Mouse (Mus musculus) urinary bladder, postnatal 10 days (tissue): ENCODE data around the gene Txnip.
A peak's percentile ranks its signal among the peaks of the same experiment; 100 is the strongest.
"Not testable (repeated sequence)": the region's sequence is repeated elsewhere in the genome, so short reads cannot be mapped to it uniquely, and the experiment has no call there.

Source experiments
- DNase-seq: peaks from one replicate; pipeline ENCODE4 v3.0.0; 2022; ENCODE audit warnings: low spot score

Txnip gene

DNA sequence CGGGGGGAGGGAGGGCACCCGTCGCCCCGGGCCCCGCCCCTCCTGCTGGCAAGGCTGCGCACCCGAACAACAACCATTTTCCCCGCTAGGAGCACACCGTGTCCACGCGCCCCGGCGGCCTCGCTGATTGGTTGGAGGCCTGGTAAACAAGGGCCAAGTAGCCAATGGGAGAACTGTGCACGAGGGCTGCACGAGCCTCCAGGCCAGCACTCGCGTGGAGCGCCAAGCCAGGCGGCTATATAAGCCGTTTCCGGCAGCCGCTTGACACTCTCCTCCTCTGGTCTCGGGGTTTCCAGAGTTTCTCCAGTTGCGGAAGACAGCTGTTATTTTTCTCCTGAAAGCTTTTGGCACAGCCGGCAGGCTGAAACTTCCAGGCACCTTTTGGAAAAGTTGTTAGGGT is at the start of gene Txnip:
Gene Txnip, plus strand, starts transcription at position 264 of the 400 bp plus-strand sequence.
- DNase-seq = peak; percentile 99

DNA sequence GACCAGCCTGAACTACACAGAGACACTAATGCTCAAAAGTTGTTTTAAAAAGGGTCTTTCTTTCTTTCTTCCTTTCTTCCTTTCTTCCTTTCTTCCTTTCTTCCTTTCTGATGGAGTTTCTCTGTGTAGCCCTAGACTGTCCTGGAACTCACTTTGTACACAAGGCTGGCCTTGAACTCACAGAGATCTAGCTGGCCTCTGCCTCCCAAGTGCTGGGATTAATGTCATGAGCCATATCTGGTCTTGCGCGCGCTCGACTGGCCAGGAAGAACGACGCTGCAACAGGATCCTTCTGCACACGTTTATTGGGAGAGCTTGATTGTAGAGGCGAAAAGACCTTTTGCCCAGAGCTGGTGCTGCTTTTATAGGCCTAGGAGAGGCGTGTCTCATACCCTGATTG is 49.8 kb upstream of the Txnip start:
- not testable (repeated sequence) for DNase-seq

DNA sequence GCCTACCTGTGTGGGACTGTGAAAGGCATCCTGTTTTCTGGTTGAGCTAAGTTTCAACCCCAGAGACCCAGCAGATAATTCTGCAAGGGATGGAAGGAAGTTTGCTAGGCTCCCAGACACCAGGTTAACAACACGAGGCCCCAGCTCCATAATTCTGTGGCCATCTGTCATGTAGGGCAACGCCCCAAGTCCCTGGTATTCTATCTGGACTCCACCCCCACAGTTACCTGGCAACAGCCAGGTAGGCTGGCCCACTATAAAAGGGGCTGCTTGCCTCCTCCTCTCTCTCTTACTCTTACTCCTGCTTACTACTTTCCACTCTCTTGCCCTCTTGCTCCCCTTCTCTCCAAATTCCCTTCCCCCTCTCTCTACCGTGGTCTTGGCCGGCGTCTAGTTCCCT is 37.6 kb upstream of the Txnip start:
- no peak for DNase-seq

DNA sequence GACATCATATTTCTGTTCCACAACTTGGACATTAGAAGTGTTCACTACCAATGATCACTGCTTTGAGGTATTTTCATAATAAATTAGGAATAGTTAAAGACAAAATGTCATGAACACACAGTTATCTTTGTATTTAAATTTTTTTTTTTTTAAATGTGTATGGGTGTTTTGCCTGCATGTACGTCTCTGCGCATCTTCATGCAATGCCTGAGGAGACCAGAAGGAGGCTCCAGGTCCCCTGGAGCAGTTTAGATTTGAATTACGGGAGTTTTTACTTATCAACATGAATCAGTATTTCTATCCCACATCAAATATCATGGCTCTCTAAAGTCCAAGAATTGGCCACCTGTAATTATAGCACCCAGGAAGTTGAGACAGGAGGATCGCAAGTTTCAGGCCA is 35.6 kb upstream of the Txnip start:
- DNase-seq = no peak

DNA sequence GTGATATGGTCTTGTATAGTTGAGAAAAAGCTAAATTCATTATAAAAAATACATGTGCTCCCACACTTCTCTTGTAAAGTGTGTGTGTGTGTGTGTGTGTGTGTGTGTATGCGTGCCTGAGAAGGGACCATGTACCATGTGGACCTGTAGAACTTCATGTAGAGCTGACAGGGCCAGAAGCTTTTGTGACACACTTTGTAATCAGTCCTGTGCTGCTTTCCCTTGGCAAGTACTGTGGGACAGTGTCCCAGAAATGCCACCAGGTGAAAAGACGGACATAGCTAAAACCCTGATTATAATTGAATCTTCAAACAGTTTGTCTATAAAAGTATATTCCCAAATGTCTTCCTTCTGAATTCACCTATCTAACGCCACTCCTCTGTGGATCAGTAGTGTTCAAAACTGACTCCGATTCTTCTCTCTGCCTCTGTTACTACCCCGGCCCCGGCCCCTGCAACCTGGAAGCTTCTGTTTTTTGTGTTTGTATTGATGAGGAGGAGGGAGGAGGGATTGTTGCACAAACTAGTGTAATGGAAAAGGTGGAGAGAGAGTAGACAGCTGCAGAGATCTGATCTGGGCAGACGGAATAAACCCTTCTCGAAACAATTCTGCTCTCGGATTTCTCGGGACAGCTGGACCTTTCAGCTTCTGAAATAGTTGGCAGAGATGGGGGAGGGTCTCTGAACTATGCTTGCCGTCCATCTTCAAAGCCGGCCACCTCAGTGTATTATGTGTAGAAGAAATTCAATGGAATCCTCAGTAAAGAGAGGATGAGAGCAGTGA is 33.5 kb upstream of the Txnip start:
- no peak for DNase-seq

DNA sequence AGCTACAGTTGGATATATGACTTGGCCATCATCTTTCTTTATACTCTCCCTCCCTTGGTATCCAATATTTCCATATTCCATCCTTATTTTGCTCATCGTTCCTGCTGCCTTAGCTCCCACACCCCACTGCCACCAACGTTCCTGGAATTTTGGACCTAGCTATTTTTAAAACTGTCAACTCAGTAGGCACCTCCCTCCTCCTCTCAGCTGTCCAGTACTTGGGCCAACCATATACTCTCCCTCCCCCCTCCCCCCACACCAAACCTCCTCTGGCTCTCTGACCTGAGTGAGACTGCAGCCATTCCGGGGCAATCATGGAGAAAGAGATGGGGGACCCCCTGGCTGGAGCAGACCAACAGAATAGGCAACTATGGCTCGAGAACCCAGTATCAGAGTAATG is 32.8 kb upstream of the Txnip start, which contains the start of gene Hfe2:
Gene Hfe2, plus strand, starts transcription at position 259 of the 400 bp plus-strand sequence.
- no peak for DNase-seq

DNA sequence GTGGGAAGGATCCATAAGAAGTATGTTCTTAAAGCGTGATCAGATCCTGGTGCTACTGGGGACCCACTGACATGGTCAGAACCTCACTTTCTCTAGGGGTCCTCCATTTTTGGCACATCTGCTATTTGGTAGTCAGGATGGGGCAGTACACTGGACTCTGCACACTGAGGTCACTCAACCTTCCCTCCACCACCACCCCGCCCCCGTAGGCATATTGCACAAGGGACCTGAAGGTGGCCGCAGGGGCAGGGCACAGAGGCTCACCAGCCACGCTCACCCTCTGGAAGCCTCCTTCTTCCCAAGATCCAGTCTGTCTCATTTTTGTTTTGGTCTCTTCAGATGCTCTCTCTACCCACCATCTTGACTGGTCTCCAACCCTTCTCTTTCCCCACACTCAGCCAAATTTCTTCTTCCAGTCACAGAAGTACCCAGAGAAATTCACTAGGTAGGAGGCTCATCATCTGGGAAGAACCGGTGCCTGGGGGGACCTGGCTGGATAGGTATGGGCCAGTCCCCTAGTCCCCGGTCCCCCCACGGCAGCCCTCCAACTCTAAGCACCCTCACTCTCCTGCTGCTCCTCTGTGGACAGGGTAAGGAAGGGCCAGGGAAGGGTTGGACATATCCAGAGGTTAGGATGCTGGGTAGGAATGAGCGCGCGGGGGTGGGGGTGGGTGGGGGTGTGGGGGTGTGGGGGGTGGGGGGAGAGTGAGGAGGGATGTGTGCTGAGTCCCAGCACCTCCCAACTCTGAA is 31.6 kb upstream of the Txnip start:
- no peak for DNase-seq

DNA sequence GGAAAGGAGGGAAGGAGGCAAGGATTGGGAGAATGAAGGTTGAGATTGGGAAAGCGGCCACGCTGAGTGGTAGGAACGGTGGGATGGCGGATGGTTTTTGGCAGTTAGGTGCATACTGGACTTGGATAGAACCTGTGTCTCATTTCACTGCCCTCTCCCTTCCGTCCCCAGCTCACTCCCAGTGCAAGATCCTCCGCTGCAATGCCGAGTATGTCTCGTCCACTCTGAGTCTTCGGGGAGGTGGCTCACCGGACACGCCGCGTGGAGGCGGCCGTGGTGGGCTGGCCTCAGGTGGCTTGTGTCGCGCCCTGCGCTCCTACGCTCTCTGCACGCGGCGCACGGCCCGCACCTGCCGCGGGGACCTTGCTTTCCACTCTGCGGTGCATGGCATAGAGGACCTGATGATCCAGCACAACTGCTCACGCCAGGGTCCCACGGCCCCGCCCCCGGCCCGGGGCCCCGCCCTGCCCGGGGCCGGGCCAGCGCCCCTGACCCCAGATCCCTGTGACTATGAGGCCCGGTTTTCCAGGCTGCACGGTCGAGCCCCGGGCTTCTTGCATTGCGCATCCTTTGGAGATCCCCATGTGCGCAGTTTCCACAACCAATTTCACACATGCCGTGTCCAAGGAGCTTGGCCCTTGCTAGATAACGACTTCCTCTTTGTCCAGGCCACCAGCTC is 30.8 kb upstream of the Txnip start:
- DNase-seq = no peak

DNA sequence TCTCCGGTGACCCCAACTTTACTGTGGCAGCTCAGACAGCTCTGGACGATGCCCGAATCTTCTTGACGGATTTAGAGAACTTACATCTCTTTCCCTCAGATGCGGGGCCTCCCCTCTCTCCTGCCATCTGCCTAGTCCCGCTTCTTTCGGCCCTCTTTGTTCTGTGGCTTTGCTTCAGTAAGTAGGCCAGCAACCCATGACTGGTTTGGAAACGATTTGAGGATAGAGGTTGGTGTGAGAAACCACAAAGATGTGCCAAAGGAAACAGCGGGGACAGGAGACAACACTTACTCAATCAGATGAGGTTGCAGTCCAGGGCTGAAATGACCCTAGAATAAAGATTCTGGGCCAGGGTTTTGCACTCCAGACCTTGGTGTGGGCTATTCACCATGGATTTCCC is 29.3 kb upstream of the Txnip start:
- no peak for DNase-seq

DNA sequence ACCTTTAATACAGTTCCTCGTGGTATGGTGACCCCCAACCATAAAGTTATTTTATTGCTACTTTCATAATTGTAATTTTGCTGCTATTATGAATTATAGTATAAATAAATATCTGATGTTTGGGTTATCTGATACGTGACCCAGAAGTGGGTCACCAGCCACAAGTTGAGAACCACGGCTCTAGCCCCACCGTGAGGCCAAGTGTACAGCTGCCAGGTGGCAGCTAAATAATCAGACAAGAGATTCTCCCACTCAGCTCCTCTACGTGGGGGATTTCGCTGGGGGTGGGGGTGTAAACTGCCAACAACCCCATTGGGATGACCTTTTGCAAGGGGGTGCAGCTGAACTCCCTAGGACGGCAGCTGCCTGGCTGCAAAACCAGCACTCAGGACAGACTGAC is 25.7 kb upstream of the Txnip start:
- DNase-seq = no peak

DNA sequence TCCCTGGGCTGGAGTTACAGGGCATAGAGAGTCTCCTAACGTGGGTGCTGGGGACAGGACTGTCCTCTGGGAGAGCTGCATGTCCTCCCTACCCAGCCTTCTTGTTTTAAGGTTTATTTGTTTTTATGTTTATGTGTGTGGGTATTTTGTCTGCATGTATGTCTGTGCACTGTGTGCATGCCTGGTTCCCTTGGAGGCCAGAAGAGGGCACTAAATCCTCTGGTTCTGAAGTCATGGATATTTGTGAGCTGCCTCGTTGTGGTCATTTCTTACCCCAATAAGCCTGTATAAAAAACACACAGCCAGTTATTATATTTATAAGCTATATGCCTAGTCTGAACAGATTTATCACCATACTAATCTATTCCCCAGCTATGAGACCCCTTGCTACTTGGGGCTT is 23.5 kb upstream of the Txnip start:
- no peak for DNase-seq

DNA sequence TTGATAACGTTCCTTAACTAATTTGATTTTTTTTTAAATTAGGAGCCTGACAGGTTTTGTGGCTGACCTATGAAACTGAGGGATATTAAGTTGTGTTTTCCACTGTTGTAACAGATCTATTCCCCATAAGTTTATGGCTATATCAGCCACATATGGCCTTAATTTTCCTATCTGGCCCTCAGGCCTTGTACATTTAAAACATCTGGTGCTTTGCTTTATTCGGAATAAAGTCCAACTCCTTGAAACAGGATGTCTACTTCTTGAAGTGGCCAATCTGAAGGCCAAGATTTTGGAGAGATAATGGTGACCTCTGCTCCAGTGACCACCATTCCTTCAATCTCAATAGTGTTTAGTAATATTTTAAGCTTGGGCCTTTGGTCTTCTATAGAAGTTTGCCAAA is 18.4 kb upstream of the Txnip start:
- no peak for DNase-seq

DNA sequence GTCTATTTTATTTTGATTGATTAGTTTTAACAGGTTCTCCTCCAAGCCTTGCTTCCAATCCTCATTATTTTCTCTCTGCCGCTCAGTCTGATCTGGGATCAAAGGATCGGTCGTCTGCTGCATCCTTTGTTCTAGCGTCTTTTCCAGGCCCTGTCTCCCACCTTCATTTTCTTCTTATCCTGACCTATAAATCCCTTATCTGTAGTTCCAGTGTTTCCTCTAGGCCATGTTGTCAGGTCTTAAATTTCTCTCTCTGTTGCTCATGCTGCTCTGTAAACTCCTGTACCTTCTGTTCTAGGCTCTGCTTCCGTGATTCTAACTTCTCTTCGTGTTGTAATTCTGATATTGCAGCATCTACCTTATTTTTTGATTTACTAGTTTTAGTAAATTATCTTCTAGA is 17.0 kb upstream of the Txnip start:
- DNase-seq = no peak

DNA sequence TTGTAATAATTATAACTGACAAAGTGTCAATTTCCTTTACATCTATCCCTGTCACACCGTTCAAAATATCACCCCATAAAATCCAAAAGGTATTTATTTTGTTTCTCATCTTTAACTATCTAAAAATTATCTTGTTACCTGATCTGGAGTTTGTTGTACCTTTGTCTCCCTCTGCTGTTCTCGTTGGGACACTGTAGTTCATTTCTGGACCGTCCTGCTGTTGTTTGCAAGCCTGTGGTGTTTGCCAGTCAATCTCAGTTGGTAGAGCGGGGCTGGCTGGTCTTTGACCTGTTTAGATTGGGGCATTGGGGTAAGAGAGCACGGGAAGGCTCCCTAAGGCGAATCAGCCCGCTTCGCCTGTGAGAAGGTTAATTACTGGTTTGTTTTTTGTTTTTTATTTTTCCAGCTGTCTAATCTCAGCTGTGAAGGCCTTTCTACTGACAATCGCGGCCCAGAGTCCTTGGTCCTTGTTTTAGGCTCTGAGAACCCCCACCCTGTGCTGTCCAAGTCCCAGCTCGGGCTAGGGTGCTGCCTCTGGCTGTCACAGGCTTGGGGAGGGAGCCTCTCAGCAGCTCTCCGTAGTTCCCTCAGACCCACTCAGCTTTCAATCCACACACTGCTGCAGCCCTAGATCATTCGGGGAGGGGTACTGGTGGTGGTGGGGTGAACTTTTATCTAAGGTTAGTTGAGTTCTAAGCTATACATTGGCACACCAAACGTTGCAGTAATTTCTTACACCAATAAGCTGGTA is 16.3 kb upstream of the Txnip start:
- no peak for DNase-seq

DNA sequence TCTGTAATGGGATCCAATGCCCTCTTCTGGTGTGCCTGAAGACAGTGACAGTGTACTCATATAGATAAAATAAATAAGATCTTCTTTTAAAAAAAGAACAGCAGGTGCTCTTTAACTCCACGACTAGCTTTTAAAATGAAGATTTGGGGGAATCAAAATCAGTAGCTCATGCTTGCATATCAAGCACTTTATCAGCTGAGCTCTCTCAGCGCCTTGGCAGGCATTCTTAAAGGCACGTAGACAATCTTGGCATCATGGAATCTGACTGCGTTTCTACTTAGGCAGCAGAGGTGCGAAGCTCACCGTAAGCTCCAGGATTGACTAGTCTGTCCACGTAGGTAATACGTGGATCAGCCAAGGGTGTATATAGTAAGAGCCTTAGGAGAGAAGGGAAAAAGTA is 15.2 kb upstream of the Txnip start:
- no peak for DNase-seq

DNA sequence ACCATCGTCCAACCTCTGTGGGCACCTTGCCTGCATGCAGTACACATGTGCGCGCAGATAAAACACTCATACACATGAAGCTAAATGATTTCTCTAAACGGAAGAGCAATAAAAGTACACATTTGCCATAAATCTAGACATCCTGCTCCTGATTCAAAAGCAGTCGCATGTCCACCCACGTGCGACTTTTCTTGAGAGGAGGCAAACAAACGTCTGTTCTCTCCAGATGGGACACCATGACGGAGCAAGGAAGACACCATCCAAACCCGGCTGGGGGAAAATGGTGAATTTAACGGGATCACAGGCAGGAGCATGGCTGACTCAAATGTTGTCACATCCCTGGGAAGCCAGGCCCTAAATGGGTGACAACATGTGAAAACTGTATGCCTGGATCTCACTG is 14.4 kb upstream of the Txnip start:
- DNase-seq = no peak

DNA sequence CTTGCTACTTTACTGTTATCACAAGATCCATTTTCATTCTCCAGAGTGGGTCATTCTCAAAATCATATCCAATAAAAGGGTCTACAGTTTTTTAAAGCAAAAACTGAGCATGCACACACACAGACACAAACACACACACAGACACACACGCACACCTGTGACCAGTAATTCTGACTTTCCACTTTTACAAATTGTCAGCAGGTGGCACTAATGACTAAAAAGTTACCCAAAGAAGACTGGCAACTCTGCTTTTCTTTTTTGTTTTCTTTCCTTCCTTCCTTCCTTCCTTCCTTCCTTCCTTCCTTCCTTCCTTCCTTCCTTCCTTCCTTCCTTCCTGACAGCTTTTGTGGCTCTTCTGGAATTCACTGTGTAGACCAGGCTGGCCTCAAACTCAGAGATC is 12.2 kb upstream of the Txnip start:
- DNase-seq = no peak

DNA sequence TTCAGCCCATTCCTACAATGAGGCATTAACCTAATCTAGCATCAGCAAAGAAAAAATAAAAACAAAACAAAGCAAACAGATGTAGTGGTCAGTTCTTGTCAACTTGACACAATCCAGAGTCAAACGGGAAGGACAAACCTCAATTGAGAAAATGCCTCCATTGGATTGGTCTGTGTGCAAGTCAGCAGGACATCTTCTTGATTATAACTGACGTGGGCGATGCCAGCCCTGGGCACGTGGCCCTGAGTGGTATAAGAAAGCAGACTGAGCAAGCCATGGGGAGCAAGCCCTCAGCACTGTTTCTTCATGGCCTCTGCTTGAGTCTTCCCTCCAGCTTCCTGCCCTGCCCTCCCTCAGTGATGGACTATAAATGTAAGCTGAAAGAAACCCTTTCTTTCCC is 10.9 kb upstream of the Txnip start:
- DNase-seq = no peak

DNA sequence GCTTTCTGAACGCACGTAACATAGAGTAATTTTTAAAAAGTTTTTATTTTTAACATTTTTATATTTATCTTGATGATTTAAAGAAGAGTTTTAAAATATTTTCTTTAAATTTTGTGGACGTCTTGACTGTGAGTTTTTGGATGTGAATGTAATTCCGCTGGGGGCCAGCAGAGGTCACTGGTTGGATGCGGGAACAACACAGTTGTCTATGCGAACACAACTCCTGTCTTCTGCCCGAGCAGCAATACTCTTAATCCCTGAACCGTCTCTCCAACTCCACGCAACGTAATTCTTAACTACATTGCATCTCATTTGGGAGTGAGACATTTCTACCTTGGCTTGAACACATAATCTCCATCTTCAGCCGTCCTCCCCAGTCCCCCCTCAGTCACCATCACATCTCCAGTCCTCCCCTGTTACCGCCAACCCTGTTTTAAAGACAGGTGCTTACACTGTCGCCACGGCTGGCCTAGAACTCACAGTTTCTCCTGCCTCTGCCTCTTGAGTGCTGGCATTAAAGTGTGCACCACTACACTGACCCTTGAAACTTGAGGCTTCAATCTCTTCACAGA is 10.3 kb upstream of the Txnip start:
- no peak for DNase-seq

DNA sequence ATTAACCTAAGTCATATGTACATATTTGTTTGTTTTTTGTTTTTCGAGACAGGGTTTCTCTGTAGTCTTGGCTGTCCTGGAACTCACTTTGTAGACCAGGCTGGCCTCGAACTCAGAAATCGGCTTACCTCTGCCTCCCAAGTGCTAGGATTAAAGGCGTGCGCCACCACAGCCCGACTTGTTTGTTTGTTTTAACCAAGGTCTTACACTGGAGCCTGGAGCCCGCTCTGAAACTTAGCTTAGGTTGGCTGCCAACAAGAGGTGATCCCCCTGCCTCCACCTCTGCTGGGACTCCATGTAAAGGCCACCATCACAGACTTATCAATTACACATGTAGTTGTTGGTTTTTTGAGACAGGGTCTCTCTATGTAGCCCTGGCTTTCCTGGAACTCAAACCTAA is 8.9 kb upstream of the Txnip start:
- DNase-seq = no peak

DNA sequence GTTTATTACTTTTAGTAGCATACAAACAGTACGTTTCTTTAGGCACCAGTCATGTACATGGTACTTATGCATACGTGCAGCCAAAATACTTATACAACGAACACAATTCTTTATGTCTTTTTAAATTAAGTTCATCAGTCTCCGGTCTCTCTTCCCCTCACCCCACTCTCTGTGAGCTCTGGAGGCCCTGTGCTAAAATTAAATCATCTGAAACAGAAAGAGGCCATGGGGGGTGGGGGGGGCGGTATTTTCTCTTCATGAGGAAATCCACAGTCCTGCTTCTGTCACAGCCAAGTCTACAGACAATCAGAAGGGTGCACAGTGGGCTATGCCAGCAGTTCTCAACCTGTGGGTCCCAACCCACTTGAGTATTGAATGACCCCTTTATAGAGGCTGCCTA is 8.4 kb upstream of the Txnip start:
- no peak for DNase-seq

DNA sequence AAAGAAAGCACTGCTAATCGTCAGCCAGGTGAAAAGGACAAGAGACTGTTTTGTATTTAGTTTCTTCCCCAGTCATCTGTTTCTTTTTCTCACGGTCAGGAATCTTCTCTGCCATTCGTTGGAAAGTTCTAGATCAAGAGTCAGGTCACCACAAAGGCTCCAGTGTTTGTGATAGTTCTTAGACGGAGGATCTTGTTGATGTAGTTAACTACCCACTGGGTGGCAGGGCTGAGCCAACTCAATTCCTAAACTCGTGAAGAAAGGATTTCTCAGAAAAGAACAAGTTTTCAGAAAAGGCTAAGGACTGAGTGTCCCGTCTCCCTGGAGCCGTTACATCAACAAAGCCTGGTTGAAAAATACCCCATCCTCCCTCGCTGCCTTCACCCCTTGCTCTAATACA is 6.6 kb upstream of the Txnip start:
- DNase-seq = no peak
